Mouse (Mus musculus) naive thymus-derived CD4-positive, alpha-beta T cell, adult 5 months (primary cell): Measurements from ENCODE around the gene Smad6. TPM values are rescaled to one million over a fixed set of nuclear protein-coding genes. Genes with fewer than 3 reads are reported as not detected.

Source experiments
- polyA plus RNA-seq: library from polyadenylated mRNA; unstranded; fragments of 100-300 nt; shearing (Covaris generic); gene quantifications from one replicate; pipeline ENCODE4 v1.2.1, GENCODE M21; 2017

Gene Smad6
- polyA plus RNA-seq, result not detected

DNA sequence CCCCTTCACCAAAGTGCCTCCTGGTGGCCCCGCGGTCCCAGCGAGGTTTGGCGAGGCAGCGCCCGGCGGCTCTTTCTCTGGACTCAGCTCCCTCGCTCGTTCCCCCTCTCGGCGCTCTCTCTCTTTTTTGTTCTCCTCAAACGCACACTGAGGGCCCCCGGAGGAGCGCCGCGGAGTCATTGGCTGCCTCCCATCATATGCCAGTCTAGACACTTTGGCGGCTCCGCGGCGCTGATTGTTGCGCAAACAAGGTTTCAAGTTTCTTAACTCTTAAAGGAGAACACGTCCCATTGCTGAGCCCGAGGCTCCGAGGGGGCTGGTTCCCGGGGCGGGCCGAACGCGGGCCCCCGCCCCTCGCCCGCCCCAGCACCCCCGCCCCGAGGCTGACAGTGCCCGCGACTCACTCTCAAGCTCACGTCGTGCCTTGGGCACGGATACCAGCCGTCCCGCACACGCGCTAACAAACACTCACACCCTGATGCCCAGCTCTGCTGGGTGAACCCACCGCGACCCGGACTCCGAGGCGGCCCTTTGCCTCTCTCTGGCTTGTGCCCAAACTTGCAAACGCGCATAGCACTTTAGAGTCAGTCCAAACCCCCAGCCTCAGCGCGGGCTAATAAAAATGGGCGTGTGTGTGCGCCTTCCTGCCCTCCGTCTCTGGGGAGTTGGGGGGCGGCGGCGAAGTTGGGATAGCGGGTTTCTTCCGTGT is at the start of gene Smad6:
TSS of gene Smad6 (minus strand) at position 207 of the 709 bp plus-strand sequence.

Other genes with a start within 250 kb of the Smad6 start
- not detected for gene Lctl, start 95.1 kb upstream of the Smad6 start, polyA plus RNA-seq
- 3.7 TPM for gene Zwilch, start 151.0 kb upstream of the Smad6 start, polyA plus RNA-seq
- 2,194 TPM for gene Rpl4, start 151.3 kb upstream of the Smad6 start, polyA plus RNA-seq
- gene Snapc5, start 157.2 kb upstream of the Smad6 start, polyA plus RNA-seq, result 40.1 TPM
- 7.8 TPM for gene Uchl4, start 213.1 kb upstream of the Smad6 start, polyA plus RNA-seq
- 75.9 TPM for gene Map2k1, start 231.6 kb upstream of the Smad6 start, polyA plus RNA-seq